Mouse (Mus musculus): ENCODE data around the gene Svs2. TPM values are rescaled to one million over a fixed set of nuclear protein-coding genes. Genes with fewer than 3 reads are reported as not detected.

Svs2 gene
- not detected for total RNA-seq (2023)

DNA sequence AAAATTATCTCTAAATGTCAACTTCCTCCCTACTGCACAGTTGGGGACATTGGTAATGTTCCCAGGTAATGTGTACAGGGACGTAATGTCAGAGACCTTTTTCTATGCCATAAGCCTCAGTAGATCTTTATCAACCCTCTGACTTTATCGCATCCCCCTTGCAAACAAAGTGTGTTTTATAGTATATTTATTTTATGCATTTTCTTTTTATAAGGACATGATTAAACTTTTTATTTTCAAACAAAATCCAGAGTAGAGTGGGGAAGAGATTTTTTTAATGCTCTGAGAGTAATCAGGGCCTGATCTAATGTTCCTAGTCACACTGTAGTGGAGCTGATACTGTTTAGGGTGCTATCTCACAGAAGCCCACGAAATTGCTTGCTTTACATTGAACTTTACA lies at the start of gene Svs2:
Gene Svs2, minus strand, starts transcription at position 101 of the 400 bp plus-strand sequence.

DNA sequence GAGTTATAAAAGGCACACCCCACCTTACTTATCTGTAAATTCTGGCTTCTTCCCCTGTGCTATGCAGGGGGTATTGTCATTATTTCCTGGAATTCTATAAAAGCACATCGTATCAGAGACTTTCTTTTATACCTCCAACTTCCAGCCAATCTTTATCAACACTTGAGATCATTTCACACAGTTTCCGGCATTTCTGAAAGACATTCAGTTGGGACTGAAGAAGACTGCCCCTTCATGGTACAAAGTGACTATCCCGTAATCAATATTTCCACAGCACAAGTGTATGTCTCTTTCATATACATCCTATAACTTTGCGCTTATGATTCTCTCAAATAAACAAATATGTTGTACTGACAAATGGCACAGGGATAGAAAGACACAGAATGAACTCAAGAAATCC lies 40.1 kb upstream of the Svs2 start, which contains the start of gene Svs4:
Gene Svs4, minus strand, starts transcription at position 101 of the 400 bp plus-strand sequence.

DNA sequence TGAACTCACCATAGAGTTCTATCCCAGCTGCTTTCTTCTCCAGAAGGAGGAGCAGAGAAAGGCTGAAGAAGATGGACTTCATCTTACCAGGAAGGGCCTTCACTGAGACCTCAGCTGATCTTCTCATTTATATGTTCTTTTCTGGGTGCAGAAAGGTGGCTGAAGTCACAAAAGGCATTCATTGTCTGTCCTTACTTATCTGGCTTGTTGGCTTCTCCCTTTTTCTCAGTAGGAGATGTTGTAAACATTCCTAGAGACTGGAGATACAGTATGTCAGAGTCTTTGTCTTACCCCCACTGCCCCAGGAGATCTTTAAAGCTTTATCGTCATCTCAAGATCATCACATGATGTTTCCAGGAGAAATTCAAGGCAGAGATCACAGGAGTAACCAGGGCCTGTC lies 18.3 kb upstream of the Svs2 start, which contains the start of gene Svs3b:
Gene Svs3b, minus strand, starts transcription at position 101 of the 400 bp plus-strand sequence.

DNA sequence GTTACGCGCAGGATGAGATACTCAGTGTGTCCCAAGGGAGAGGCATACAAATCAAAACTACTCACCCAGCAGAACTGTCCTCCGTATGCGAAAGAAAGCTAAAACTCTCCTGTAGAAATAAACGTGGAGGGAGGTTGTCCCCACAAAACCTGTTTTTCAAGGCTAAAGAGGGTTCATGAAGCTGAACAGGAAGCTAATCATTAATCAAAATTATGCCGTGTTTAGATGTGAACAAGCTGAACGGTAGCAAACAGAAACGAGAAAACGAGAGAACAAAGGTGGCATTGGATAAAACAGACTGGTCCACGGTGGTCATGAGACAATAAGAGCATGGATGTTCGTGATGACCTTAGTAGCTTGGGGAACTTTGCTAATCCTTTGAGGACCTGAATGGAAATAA lies 16.7 kb downstream of the Svs2 start, which contains the start of gene Wfdc15b:
Gene Wfdc15b, minus strand, starts transcription at position 139 of the 400 bp plus-strand sequence.

DNA sequence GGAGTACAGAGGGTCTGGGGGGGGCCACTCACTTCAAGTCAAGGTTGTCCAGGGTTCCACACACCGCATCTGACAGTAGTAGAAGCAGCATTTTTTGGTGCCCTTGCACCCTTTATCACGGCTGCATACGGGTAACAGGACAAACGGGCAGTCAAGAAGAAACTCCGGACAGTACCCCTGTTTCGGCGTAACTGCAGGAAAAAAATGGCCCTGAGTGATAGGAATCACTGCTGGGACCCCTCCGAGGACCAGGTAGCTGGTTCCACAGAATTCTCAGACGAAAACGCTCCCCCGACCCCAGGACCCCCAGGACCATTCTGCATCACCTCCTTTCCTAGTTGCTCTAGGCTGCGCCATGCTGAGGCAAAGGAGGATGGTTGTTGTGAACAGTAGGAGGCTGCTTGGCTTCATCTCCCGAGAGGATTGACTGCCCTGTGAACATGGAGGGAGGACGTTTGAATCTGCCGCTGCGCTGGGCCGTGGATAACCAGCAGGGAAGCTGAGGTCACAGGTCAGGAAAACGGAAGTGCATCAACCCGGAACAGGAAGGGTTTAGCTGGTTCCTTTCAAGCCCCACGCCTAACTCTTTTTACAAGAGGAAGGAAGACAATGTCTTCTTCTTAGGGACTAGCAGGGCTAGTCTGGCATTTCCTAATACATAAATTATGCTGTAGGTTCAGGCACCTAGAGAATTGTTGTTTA lies 38.5 kb downstream of the Svs2 start, which contains the start of gene Wfdc15a:
Gene Wfdc15a, minus strand, starts transcription at position 505 of the 702 bp plus-strand sequence.

DNA sequence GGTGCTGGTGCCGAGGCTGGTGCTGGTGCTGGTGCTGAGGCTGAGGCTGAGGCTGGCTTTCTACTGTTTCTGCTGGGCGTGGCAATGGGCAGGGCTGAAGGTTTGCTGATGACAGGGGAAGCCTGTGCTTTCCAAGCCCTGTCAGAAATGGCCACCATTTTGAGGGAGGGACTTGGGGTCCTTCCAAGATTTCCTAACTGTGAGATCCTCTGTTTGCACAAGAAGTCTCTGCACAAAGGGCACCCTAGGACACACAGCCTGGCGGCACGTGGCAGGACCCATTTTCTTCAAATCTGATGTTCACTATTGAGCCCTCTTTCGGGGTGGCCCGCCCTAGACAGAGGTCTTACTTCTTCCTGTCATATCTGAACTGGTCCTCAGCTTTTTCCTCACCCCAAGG lies 47.7 kb downstream of the Svs2 start, which contains the start of gene Wfdc12:
Gene Wfdc12, minus strand, starts transcription at position 33 of the 400 bp plus-strand sequence.

Other genes starting within 250 kb of the Svs2 start
- 100 to 1,000 TPM; 147 to 164 TPM for gene Ywhab, start 243.5 kb downstream of the Svs2 start, total RNA-seq (2023)
- gene Pabpc1l, start 213.0 kb downstream of the Svs2 start, total RNA-seq (2023): 10 to 100 TPM; 12.4 to 13.0 TPM
- 100 to 1,000 TPM; 159 to 163 TPM for gene Stk4, start 168.1 kb downstream of the Svs2 start, total RNA-seq (2023)
- 10 to 100 TPM; 40.3 to 49.7 TPM for gene Tomm34, start 167.3 kb downstream of the Svs2 start, total RNA-seq (2023)
- gene Kcns1, start 67.4 kb downstream of the Svs2 start, total RNA-seq (2023): not detected
- not detected for gene Wfdc5, start 55.7 kb downstream of the Svs2 start, total RNA-seq (2023)
- gene Wfdc12, start 47.9 kb downstream of the Svs2 start, total RNA-seq (2023): not detected
- gene Wfdc15a, start 38.3 kb downstream of the Svs2 start, total RNA-seq (2023): not detected
- not detected for gene Wfdc15b, start 16.8 kb downstream of the Svs2 start, total RNA-seq (2023)
- not detected for gene Svs3b, start 18.2 kb upstream of the Svs2 start, total RNA-seq (2023)
- gene Svs4, start 40.0 kb upstream of the Svs2 start, total RNA-seq (2023): not detected
- not detected for gene Svs3a, start 50.8 kb upstream of the Svs2 start, total RNA-seq (2023)
- not detected for gene Svs6, start 78.3 kb upstream of the Svs2 start, total RNA-seq (2023)
- not detected for gene Svs5, start 94.3 kb upstream of the Svs2 start, total RNA-seq (2023)
- gene Slpi, start 150.6 kb upstream of the Svs2 start, total RNA-seq (2023): 100 to 1,000 TPM; 591 to 696 TPM
- not detected for gene Rbpjl, start 164.7 kb upstream of the Svs2 start, total RNA-seq (2023)
- gene Matn4, start 166.7 kb upstream of the Svs2 start, total RNA-seq (2023): not detected
- gene Sdc4, start 205.4 kb upstream of the Svs2 start, total RNA-seq (2023): 1 to 10 TPM; 2.4 to 3.9 TPM
- gene Sys1, start 218.5 kb upstream of the Svs2 start, total RNA-seq (2023): 10 to 100 TPM; 28.4 to 36.4 TPM
- 1 to 10 TPM in 1 of 2 experiments, under 1 TPM in 1; 0.97 to 3.1 TPM for gene Gm20458, start 222.5 kb upstream of the Svs2 start, total RNA-seq (2023)
- not detected for gene Trp53tg5, start 235.3 kb upstream of the Svs2 start, total RNA-seq (2023)
- 1 to 10 TPM; 1.0 to 2.2 TPM for gene Dbndd2, start 247.6 kb upstream of the Svs2 start, total RNA-seq (2023)

Data from neutrophil, adult 59 days (primary cell).